Mouse (Mus musculus) bone marrow, adult 2 months (tissue): ENCODE data around the gene Timm8a1.

Experiments
- CTCF ChIP-seq: fragments of 200-500 bp; IDR thresholded peaks from 2 replicates; pipeline ENCODE4 v1.5.1; 2011; ENCODE audit warnings: low read length, control low read depth; ENCODE audit not compliant: control insufficient read depth, insufficient read depth
- POLR2A ChIP-seq: fragments of 200-500 bp; IDR thresholded peaks from 2 replicates; pipeline ENCODE4 v1.6.1; 2011; ENCODE audit warnings: low read depth, mild to moderate bottlenecking, control low read depth, low read length, borderline replicate concordance; ENCODE audit not compliant: control insufficient read depth

GRCm38 (mm10) chrX:134541145-134541954, at the start of gene Timm8a1:
- no peak for TF ChIP-seq CTCF
- no peak for TF ChIP-seq POLR2A
